Mouse (Mus musculus) regulatory T cell (primary cell): ENCODE data around the gene Defb36.

Experiments
- in situ Hi-C: fragments of 300-600 bp; cut with MboI, MseI; formaldehyde crosslinking; loops from one replicate; pipeline ENCODE4 v1.15.1; 2025; ENCODE audit warnings: high pct_unique_total_duplicates

Gene Defb36

DNA sequence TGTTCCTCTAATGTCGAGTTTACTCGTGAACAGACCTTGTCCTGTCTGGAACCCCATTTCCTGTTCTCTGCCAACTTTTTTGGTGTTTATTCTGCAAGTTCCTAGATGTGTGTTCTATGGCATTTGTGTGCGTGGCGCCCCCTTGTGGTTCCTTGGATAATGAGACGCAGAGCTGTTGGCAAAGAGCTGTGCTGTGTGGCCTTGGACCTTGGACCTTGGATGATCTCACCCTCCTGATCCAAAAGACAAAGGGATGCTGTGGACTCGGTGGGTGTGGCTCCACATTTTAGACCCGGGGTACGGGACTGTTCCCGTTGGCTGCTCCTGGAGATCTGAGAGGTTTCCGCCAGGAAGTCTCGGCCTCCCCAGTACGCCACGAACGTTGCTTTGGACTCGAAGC is at the start of gene Defb36:
TSS of gene Defb36 (plus strand) at position 271 of the 400 bp plus-strand sequence.
- in situ Hi-C loops = no loop called here

DNA sequence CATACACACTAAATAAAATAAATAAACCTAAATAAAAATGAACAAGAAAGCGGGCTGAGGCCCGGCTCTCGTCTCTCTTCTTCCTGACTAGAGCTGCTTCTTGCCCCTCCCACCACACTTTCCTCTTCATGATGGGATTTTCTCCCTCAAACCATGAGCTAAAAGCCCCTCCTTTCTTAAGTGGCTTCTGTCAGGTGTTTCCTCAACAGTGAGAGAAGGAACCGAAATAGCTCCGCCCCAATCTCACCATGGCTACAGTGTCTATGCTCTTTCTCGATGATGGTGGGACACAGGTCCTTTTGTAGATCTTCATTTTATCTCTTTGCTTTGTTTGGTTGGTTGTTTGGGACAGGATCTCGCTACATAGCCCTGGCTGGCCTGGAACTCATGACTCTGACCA is 47.5 kb upstream of the Defb36 start:
- in situ Hi-C loops = no loop called here

DNA sequence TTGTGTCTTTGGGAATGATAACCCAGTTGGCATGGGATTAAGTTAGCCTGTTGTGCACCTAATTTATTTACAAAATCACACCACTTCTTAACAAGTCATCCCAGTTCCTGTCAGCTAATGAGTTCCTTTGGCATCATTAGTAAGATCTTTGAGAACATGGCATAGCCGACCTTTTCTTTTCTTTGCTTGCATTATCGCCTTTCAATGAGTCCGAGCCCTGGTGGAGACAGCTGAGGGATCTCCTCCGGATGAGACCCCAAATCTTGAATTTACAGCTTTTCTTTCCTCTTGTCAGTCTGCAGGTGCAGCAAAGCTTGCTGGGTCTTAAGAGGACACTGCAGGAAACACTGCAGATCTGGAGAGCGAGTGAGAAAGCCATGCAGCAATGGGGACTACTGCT is 35.1 kb upstream of the Defb36 start, which contains the start of gene Gm17416:
TSS of gene Gm17416 (plus strand) at position 301 of the 400 bp plus-strand sequence.
- in situ Hi-C loops = no loop called here

DNA sequence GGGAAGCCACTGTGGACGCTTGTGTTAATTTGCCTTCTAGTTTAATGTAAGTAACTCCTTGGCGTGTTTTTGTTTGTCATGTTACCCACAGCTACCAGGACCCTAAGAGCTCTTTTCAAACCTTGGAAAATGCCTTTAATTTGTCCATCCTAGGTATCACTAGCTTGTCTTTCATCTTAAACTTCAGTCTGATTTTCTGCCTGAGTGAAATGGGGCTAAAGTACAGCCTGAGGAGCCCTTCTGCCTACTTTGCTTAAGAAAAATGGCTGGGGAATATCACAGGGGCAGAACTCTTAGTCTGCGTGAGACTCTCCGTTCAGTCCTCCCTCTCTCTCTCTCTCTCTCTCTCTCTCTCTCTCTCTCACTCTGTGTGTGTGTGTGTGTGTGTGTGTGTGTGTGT is 34.2 kb upstream of the Defb36 start:
- in situ Hi-C loops = no loop called here

DNA sequence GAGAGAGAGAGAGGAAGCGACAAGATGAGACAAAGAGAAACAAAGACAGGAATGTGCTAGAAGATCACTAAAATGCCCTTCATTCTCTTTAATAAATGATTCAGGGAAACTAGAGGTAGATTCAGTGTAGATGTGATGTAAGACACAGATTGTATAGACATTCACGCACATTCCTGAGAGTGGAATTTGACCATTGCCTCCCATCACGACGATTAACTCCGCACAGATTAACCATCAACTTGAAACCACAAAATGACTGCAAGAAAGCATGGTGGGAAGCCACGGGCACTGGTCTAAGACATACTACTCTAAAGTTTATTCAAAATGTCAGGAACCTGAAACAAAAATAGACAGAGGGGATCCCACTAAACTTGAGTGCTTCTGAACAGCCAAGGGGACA is 33.8 kb upstream of the Defb36 start:
- in situ Hi-C loops = no loop called here

DNA sequence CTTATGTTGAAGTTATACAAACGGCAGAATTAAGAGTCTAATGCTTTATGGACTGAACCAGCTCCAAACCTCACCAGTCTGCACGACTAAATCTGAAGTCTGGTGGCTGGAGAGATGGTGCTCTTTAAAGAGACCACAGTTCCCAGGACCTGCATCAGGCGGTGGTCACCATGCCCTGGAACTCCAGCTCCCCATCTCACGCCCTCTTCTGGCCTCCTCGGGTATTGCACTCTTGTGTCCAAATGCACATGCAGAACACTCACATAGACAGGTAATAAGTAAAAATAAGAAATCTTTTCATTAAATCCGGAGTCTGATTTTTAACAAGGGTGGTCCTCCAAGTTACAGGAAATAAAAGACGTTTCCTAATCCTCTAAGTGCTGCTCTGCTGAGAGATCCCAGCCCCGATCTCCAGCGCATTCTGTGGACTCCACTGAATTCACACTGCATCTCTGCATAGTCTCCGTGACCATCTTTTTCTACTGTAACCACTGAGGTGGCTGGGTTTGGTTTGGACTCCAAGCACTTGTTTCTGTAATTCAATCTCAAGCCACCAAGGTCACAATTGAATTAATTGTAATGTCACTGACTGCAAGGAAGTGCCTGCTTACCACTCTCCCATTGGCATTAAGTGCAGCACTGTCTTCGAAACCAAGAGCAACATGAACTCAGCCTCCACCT is 31.9 kb upstream of the Defb36 start, which contains the start of gene Defb21:
TSS of gene Defb21 (plus strand) at position 631 of the 681 bp plus-strand sequence.
- in situ Hi-C loops = no loop called here

DNA sequence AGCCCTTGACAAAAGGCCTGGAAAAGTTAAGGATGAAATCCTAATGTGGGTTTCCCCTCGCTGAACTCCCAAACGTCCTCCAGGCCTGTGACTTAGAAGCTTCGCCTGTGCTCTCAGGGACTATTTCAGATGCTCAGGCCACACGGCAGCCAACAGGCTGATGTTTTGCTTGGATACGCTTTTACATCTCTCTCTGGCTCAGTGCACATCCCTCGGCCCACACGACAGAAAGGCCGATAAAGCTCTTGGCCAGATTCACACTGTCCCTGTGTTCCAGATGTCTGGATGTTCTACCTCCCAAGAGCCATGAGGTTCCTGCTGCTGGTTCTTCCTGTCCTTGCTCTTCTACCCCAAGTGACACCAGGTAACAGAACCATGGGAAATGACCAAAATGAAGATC is 30.6 kb upstream of the Defb36 start:
- in situ Hi-C loops = no loop called here

DNA sequence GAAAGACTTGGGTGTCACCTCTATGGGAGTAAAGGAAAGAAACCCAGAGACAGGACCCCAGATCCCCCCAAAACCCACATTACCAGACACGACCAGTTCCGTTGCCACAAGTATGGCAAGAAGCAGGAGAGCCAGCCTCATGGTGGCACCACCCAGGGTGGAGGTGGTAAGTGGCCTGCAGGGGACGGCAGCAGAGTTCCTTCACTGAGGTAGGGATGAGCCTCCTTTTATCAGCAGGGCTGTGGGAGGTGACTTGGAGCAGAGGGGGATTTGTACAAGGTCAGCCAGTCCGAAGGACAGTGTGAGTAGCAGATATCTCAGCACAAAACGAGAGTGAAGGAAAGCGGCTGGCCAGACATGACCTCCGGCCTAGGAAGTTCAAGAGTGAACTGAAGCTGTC is 24.0 kb upstream of the Defb36 start, which contains the start of gene Defb19:
TSS of gene Defb19 (minus strand) at position 206 of the 400 bp plus-strand sequence.
- in situ Hi-C loops = no loop called here

DNA sequence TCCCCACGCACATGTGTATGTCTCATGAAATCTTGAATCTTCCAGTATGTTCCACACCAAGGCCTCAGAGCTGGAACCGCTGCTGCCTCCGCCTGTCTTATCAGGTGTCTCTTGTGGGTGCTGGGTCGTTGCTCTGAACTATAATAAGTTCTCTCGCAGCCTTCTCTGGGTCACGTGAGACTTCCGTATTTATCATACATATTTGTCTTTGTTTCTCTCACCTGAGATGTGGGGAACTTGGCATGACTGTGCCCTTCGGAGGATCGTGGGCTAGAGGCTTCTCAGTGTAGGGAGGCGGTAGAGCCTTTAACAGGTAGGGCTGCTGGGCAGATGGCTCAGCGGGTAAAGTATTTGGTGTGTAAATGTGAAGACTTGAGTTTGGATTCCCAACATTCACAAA is 23.5 kb upstream of the Defb36 start:
- in situ Hi-C loops = no loop called here

DNA sequence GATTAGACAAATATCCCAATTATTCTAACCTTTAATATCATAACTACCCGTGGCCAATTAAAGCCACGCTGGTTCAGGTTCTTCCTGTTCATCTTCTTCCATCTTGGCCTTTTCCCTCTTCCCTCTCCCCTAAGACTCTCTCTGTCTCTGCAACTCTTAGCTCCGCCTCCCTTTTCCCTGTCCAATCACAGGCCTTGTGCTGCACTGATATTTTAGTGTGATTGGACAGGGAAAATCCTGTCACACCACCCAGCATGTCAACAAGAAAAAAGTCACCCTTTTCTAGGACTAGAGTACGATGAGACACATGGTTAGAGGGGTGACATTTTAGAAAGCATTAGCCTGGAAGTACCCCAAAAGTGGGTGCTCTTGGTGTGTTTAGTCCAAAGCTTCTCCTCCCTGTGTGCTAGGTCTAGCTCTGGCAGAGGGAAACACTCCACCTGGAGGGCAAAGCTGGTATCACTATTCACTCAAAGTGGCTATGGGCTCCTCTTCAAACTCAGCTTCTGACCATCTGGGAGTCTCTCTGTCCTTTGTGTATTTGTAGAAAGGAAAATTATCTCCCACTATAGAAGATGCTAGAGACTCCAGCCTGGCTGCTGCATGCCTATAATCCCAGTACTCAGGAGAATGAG is 17.1 kb upstream of the Defb36 start:
- in situ Hi-C loops = no loop called here

DNA sequence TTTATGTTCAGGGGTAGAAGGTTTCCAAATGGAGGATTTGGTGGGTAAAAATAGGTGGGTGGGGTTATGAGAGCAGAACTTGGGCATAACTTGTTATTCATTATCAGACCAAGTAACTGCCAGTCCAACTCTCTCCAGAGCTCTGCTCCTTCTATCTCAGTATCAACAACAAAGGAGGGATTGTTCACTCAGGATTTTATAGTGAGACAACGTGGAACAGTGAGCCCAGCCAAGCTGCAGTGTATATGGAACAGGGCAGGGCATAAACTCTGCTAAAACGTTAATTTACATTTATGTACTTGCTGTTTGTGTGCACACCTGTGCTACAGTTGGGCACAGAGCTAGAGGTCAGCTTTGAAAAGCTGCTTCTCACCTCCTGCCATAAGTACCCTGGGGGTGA is 15.7 kb upstream of the Defb36 start:
- in situ Hi-C loops = no loop called here

DNA sequence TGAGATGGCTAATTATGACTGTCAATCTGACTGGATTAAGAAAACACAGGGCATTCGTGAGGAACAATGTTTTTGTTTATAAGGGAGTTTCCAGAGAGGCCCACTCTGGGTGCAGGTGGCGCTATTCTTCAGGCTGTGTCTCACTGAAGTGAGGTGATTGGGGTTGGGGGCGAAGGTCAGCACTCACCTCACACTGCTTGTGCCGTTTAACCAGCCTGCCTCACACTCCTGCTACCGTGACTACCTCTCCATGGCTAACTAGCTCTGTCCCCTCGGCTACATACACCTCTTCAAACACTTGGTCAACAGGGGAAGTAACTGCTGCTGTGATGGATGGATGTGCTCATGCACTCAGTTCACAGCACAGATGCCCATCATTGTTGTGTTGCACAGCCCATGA is 15.1 kb upstream of the Defb36 start:
- in situ Hi-C loops = no loop called here

DNA sequence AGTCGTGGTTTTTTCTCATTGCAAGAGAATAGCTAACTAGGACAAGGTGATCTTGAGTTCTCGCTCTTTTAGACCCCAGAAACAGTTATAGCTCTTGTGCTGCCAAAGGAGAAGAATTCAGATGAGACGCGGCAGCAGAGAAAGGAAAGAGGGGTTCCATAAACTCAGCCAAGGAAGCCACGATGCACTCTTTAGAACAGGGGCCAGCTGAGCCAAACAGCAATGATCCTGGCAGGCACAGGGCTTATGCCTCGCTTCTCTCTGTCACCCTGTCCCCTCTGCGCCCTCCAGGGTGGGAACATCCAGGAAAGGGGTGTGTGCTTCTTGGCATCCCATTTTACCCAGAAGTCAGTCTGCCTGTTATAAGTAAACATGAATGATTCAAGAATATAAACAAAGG is 4.8 kb upstream of the Defb36 start, which contains the start of gene Defb45:
TSS of gene Defb45 (minus strand) at position 101 of the 400 bp plus-strand sequence.
- in situ Hi-C loops = no loop called here

DNA sequence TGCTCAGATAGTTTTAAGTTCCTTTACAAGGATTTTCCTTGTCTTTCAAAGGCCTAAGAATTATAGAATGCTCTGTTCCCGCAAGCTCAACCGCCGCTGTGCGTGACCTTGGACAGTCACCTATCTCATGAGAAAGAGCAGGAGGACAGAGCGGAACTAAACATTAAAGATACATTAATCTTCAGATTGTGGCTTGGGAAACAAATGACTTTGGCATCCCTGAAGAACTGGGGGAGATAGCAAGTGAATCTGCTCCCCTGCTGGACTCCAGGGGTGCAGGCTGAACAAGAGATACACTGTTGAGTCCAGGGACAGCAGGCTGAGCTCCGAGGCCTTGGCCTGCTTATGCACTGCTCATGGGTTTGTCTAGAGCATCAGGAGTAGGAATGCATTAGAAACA is 4.1 kb upstream of the Defb36 start:
- in situ Hi-C loops = no loop called here

DNA sequence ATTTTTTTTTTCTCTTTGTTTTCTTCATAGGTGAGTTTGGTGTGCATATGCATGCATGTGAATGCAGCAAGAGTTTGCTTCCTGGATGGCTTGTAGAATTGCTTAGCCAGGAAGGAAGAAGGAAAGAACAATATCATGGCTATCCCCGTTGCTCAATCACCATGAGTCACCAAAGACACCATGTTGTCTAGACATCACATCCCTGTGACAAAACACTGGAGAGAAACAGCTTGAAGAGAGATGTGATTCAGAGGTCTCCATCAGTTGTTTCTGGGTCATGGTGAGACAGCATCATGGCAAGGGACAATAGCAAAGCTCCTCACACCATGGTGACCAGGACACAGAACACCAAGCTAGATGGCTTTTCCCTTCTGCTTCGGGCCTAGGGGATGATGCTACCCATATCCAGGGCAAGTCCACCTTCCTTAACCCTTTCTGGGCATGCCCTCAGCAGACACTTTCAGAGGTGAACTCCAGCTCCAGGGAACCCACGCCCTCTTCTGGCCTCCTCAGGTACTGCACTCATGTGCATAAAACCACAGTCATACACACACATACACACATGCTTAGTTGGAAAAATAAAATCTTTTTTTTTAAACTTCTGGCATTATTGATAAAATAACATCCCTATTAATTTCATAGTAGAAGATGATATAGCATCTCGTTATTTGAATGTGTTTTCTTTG is 2.7 kb upstream of the Defb36 start:
- in situ Hi-C loops = no loop called here

DNA sequence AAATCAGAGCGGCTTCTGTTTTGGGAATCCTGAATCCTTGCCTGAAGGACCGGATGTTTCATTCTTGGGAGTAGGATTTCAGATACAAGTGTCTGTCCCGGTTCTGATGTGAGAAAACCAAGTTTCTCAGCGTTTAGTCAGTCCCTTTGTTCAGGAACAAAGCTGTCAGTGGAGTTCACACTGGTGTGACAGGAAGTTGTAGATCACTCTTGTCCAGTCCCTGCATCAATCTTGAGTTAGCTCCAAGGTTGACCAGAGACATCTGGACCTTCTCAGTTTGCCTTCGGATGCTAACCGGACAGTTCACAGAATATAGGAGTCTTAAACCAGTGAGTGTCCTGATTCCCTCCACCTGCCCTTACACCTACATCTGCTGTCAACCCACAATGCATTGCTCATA is 3.6 kb downstream of the Defb36 start:
- in situ Hi-C loops = no loop called here

DNA sequence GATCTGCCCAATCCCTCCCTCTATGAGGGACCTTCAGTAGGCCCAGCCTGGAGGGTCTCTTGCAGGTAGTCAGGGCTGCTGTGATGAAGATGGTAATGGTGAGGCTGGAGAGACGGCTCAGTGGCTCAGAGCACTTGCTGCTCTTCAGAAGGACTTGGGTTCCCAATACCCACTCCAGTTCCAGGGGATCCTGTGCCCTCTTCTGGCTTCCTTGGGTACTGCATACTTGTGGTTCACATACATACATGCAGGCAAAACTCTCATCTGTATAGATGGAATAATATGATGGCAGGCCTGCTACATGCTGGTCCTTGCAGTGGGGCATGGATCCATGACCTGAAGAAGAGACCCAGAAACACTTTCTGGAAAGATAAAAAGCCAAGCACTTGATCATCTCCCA is 4.6 kb downstream of the Defb36 start:
- in situ Hi-C loops = no loop called here

DNA sequence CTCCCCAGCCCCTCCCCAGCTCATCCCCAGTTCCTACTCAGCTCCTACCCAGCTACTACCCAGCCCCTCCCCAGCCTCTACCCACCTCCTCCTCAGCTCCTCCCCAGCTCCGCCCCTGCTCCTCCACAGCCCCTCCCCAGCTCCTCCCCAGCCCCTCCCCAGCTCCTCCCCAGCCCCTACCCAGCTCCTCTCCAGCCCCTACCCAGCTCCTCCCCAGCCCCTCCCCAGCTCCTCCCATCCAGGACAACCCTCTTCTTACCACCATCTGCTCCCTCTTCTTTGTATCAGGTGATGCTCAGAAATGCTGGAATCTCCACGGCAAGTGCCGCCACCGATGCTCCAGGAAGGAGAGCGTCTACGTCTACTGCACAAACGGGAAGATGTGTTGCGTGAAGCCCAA is 8.1 kb downstream of the Defb36 start:
- in situ Hi-C loops = no loop called here

DNA sequence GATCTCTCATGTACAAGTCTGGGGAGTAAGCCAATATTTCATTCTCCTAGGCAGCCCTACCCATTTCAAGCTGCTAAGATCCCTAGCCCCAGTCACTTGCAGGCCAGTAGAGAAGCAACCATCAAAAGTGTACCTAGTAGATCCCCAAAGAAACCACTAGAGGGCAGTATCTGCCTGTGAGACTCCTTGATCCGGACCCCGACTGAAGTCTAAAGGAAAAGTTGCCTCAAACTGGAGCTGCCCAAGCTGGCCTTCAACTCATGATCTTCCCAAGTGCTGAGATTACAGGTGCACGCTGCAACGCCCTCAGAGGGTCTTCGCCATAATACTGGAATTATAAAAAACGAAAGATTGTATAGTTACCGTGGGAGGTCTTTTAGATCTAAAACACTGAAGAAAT is 11.4 kb downstream of the Defb36 start:
- in situ Hi-C loops = loop anchor here (5.0 kb wide), 1 partner anchor 42 kb away; no protein-coding TSS in a partner anchor

DNA sequence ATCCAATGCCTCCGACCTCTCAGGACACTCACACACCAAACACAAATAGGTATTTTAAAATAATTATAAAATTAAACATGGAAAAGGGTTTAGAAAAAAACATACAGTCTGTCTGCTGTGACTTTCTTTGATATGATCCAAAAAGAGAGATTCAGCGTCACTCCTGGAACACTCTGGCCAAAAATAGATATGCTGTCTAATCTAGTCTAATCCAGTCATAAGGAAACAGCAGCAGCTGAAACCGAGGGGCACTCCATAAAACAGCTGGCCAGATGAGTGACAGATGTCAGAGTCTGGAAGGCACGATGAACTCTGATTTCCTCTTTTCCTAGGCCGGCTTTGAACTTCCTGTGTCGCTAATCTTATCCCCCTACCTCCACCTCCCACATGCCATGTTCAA is 12.3 kb downstream of the Defb36 start:
- in situ Hi-C loops = loop anchor here (5.0 kb wide), 1 partner anchor 41 kb away; no protein-coding TSS in a partner anchor

DNA sequence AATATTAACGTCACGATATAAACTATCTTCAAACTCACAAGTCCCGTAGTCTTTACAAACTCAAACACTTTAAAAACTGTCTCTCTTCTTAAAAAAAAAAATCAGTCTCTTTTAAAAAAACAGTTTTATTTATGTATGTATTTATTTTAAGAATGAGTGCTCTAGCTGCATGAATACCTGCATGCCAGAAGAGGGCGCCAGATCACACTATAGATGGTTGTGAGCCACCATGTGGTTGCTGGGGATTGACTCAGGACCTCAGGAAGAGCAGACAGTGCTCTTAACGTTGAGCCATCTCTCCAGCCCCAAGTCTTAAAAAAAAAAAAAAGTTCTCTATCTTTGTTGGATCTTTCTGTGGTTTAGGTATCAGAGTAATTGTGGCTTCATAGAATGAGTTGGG is 13.2 kb downstream of the Defb36 start:
- in situ Hi-C loops = loop anchor here (5.0 kb wide), 1 partner anchor 40 kb away; no protein-coding TSS in a partner anchor

DNA sequence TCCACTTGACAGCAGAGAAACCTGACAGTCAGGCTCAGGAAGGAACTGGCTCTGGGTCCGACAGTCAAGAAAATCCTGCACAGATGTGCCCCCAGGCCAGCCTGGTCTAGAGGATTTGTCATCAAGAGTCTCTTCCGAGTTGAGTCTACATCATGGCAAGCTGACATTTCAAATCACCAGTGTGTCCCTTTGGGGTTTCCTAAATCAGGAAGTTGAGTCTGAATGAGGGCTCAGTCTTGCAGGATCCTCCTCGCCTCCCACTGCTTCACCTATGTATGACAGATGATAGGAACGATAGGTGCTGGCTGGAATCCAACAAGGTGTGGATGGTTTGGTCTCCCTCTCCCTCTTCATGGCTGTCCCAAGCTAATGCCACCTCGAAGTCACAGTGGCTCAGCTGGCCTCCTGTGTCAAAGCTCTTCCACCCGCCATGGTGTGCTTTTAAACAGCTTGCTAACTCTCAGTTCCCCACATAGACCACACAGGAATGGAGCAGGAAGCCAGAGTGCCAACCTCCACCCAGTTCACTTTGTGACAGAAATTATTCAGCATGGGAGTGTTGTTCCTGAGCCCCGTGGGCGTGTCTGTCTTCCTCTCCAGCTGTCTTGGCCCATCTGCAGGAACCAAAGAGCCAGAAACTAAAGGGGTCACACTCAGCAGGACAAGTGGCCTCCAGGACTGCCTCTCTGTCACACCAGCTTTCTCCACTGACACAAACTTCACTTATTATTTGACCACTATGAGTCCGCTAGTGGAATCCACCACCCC is 16.4 kb downstream of the Defb36 start:
- in situ Hi-C loops = no loop called here
